Mouse (Mus musculus) mouse embryonic stem cell (cell line): ENCODE data around the gene Tirap.

Source experiments
- in situ Hi-C, 2 experiments: fragments of 300-500 bp; cut with MboI; formaldehyde crosslinking; loops; 1 replicate in 1 of 2; 3 replicates in 1 of 2; pipeline ENCODE4 v1.14.3; 2019 to 2020; ENCODE audit warnings: low sequenced_read_pairs in 2 of 2, low pct_unique_long_range_greater_than_20kb in 1 of 2, mixed read lengths in 1 of 2; ENCODE audit not compliant: unreplicated experiment in 1 of 2

Tirap gene

GRCm38 (mm10) chr9:35161721-35162120, 38.4 kb downstream of the Tirap start:
- in situ Hi-C loops: loop anchor here (25.0 kb wide), 3 partner anchors 124 to 674 kb away; partner anchors contain the start of gene Kirrel3 (in 1 of the 2)

GRCm38 (mm10) chr9:35160662-35161061, 39.4 kb downstream of the Tirap start:
- in situ Hi-C loops: loop anchor here (25.0 kb wide), 3 partner anchors 123 to 673 kb away; partner anchors contain the start of gene Kirrel3 (in 1 of the 2)

GRCm38 (mm10) chr9:35158477-35158876, 41.6 kb downstream of the Tirap start:
- in situ Hi-C loops: loop anchor here (25.0 kb wide), 3 partner anchors 121 to 671 kb away; partner anchors contain the start of gene Kirrel3 (in 1 of the 2)

GRCm38 (mm10) chr9:35156862-35157261, 43.2 kb downstream of the Tirap start:
- in situ Hi-C loops: loop anchor here (25.0 kb wide), 3 partner anchors 120 to 670 kb away; partner anchors contain the start of gene Kirrel3 (in 1 of the 2)

- in situ Hi-C loops: loop anchor here (25.0 kb wide), 3 partner anchors 119 to 669 kb away; partner anchors contain the start of gene Kirrel3 (in 1 of the 2)
Observed at GRCm38 (mm10) chr9:35156002-35156710, 43.9 kb downstream of the Tirap start.

GRCm38 (mm10) chr9:35152923-35153322, 47.2 kb downstream of the Tirap start:
- in situ Hi-C loops: loop anchor here (25.0 kb wide), 3 partner anchors 116 to 666 kb away; partner anchors contain the start of gene Kirrel3 (in 1 of the 2)

- in situ Hi-C loops: loop anchor here in 1 of 2 experiments (25.0 kb wide), 1 partner anchor 662 kb away; the partner anchor contains the start of gene Kirrel3
Observed at GRCm38 (mm10) chr9:35148822-35149221, 51.3 kb downstream of the Tirap start.

- in situ Hi-C loops: loop anchor here in 1 of 2 experiments (25.0 kb wide), 1 partner anchor 660 kb away; the partner anchor contains the start of gene Kirrel3
Observed at GRCm38 (mm10) chr9:35147261-35147660, 52.8 kb downstream of the Tirap start.

GRCm38 (mm10) chr9:35145829-35146228, 54.3 kb downstream of the Tirap start:
- in situ Hi-C loops: loop anchor here in 1 of 2 experiments (25.0 kb wide), 1 partner anchor 659 kb away; the partner anchor contains the start of gene Kirrel3

- in situ Hi-C loops: loop anchor here in 1 of 2 experiments (25.0 kb wide), 1 partner anchor 658 kb away; the partner anchor contains the start of gene Kirrel3
Observed at GRCm38 (mm10) chr9:35145118-35145517, 55.0 kb downstream of the Tirap start.

- in situ Hi-C loops: loop anchor here in 1 of 2 experiments (25.0 kb wide), 1 partner anchor 655 kb away; the partner anchor contains the start of gene Kirrel3
Observed at GRCm38 (mm10) chr9:35142221-35142620, 57.9 kb downstream of the Tirap start.

- in situ Hi-C loops: loop anchor here in 1 of 2 experiments (25.0 kb wide), 1 partner anchor 652 kb away; the partner anchor contains the start of gene Kirrel3
Observed at GRCm38 (mm10) chr9:35139231-35139744, 60.8 kb downstream of the Tirap start.

GRCm38 (mm10) chr9:35138029-35138428, 62.1 kb downstream of the Tirap start:
- in situ Hi-C loops: loop anchor here in 1 of 2 experiments (25.0 kb wide), 1 partner anchor 651 kb away; the partner anchor contains the start of gene Kirrel3

- in situ Hi-C loops: loop anchor here in 1 of 2 experiments (25.0 kb wide), 1 partner anchor 648 kb away; the partner anchor contains the start of gene Kirrel3
Observed at GRCm38 (mm10) chr9:35135575-35135974, 64.5 kb downstream of the Tirap start.
